Mouse (Mus musculus) lung, adult 18-20 months (tissue): ENCODE data around the gene Mia3.
"Not testable (repeated sequence)": the region's sequence is repeated elsewhere in the genome, so short reads cannot be mapped to it uniquely, and the experiment has no call there.

ENCODE experiments used
- DNase-seq, 2 experiments: peaks; one replicate each; pipeline ENCODE4 v3.0.0; 2022; ENCODE audit warnings: mixed read lengths in 2 of 2

Mia3 gene

GRCm38 (mm10) chr1:183369427-183370014 is at the start of gene Mia3:
Gene Mia3, minus strand, starts transcription at chr1:183369553.
- peak; percentile 94 to 97 for DNase-seq

- DNase-seq = no peak
Measured at GRCm38 (mm10) chr1:183417873-183418272, 48.5 kb upstream of the Mia3 start, which contains the start of gene Hhipl2. Gene Hhipl2, plus strand, starts transcription at chr1:183418215.

GRCm38 (mm10) chr1:183414081-183414727 is 44.9 kb upstream of the Mia3 start:
- DNase-seq = no peak

- no peak for DNase-seq
Measured at GRCm38 (mm10) chr1:183403396-183403795, 34.0 kb upstream of the Mia3 start.

- DNase-seq = peak; percentile 93 to 95
Measured at GRCm38 (mm10) chr1:183388426-183389406, 19.4 kb upstream of the Mia3 start, which contains the start of gene Taf1a. Gene Taf1a, plus strand, starts transcription at chr1:183388981.

GRCm38 (mm10) chr1:183387421-183387820 is 18.1 kb upstream of the Mia3 start:
- DNase-seq = not testable (repeated sequence)

- no peak for DNase-seq
Measured at GRCm38 (mm10) chr1:183382621-183383020, 13.3 kb upstream of the Mia3 start.

- DNase-seq = no peak
Measured at GRCm38 (mm10) chr1:183381816-183382215, 12.5 kb upstream of the Mia3 start.

- DNase-seq = not testable (repeated sequence)
Measured at GRCm38 (mm10) chr1:183379376-183379775, 10.0 kb upstream of the Mia3 start.

- DNase-seq = peak; percentile 48 to 55
Measured at GRCm38 (mm10) chr1:183378321-183378941, 9.1 kb upstream of the Mia3 start.

GRCm38 (mm10) chr1:183377045-183377444 is 7.7 kb upstream of the Mia3 start:
- no peak for DNase-seq

- no peak for DNase-seq
Measured at GRCm38 (mm10) chr1:183374728-183375127, 5.4 kb upstream of the Mia3 start.

GRCm38 (mm10) chr1:183368601-183369400 is 552 bp downstream of the Mia3 start:
- DNase-seq = peak in 1 of 2 experiments; percentile 15

- DNase-seq = no peak
Measured at GRCm38 (mm10) chr1:183366361-183366760, 3.0 kb downstream of the Mia3 start.

GRCm38 (mm10) chr1:183363577-183363867 is 5.8 kb downstream of the Mia3 start:
- DNase-seq = peak in 1 of 2 experiments; percentile 18

- DNase-seq = peak; percentile 12 to 24
Measured at GRCm38 (mm10) chr1:183362729-183363576, 6.4 kb downstream of the Mia3 start.

GRCm38 (mm10) chr1:183362301-183362700 is 7.1 kb downstream of the Mia3 start:
- peak in 1 of 2 experiments; percentile 33 for DNase-seq

- no peak for DNase-seq
Measured at GRCm38 (mm10) chr1:183358901-183359300, 10.5 kb downstream of the Mia3 start.

- peak in 1 of 2 experiments; percentile 59 for DNase-seq
Measured at GRCm38 (mm10) chr1:183349840-183350239, 19.5 kb downstream of the Mia3 start.

GRCm38 (mm10) chr1:183345817-183346195 is 23.5 kb downstream of the Mia3 start:
- no peak for DNase-seq
